Mouse (Mus musculus) embryo, embryonic 10 days (tissue): ENCODE results near the gene Rassf3.
A peak's percentile ranks its signal among the peaks of the same experiment; 100 is the strongest.

Source experiments
- DNase-seq: peaks from one replicate; pipeline ENCODE4 v3.0.0-alpha.2; 2015; ENCODE audit warnings: low spot score

Rassf3 gene

DNA sequence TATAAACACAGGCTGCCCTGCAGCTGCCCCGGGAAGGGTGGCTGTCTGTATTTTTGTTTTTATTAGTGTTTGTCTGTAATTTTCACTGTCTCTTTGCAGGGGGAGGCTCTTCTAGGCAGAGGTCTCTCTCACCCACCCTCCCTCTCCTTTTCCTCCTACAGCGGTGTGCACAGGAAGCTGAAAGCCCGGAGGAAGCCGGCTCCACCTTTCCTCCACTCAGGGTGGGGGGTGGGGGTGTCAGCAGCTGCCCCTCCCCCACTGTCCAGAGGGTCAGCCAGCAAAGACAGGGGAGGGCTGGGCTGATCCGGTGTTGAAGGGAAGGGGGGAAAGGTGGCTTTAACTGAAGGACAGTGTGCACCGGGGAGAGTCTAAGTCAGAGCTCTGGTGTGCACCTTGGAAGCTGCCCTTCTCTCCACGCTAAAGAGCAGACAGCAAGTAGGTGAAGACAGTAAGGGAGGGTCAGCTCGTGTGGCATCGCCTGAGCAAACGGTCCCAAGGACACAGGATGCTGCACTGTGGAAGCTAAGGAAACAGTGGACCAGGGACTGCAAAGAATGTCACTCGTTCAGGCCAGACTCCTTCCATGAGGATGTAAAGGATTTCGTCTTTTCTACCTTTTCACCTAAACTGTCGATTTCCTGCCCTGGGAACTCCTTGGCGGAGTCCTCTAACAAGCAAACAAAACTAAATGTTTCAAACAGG lies 46.0 kb downstream of the Rassf3 start:
- DNase-seq = peak; percentile 45

DNA sequence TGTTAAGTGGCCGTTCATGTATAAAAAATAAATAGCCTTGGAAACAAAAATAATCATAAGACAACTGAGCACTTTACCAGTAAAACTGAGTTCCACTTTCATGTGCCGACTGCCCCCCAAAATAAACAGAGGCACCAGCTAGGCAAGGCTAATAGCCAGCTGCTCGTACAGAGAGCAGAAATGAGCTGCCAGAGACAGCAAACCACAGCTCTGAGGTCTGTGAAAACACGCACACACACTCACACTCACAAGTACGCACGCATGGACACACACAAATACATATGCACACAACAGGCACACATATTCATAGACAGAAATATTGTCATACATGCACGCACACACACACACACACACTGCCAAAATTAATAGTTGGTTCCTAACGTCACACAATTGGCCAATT lies 46.6 kb downstream of the Rassf3 start:
- no peak for DNase-seq

DNA sequence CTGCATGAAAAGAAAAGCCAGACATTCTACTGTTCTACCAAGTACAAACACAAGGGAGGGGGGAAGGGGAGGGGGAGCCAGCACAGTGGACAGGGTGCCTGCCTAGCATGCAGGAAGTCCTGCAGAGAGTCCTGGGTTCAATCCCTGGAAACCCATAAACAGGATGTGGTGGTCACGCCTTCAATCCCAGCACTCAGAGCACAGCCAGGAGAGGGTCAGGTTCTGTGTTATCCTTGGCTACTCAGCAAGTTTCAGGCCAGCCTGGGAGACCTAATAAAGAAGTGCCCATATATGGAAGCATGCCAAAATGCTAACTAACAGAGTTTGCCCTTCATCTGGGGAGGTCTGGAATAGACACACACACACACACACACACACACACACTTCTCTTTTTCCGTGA lies 47.1 kb downstream of the Rassf3 start:
- DNase-seq = peak; percentile 70

DNA sequence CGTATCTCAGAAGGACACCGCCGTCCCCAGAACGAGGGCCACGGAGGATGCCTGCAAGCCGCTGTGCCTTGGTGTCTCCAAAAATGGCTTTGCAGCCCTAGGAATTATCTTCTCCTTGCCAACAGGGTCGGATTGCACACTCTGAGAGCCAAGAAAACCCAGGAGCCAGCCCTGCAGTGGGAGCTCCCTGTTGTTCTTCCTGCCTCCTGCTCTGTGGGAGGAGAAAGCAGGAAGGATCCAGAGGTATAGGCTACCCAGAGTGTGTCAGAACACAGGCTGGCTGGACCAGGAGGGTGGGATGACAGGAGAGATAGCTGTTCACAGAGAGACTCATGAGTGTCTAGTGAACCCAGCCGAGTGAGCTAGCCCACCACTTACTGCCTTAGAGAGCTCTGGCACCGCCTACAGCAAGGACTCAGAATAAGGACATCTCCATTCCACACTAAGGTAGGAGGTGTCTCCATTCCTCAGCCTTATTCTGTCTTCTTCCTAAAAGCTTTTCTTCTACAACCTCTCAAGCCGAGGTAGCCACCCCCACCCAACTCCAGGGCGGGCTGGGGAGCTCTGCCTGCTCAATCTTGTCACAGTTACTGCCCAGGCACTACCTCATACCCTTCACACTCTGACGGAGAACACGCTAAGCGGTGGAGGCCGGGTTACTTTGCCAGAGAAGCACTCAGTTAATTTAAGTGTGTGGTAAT lies 48.0 kb downstream of the Rassf3 start:
- no peak for DNase-seq

DNA sequence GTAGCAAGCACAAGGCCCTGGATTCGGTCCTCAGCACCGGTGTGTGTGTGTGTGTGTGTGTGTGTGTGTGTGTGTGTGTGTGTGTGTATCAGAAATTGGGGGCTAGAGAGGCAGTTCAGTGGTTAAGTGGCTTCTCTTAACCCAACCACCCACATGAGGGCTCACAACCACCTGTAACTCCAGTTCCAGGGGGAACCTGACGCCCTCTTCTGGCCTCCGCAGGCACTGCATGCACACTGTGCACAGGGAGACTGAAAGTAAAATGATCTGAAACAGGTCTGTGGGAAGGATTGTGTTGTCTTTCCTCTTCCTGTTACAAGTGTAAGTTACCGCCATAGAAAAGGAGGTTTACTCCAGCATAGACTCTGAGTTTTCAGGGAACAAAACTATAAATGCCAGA lies 49.0 kb downstream of the Rassf3 start:
- DNase-seq = peak; percentile 43

DNA sequence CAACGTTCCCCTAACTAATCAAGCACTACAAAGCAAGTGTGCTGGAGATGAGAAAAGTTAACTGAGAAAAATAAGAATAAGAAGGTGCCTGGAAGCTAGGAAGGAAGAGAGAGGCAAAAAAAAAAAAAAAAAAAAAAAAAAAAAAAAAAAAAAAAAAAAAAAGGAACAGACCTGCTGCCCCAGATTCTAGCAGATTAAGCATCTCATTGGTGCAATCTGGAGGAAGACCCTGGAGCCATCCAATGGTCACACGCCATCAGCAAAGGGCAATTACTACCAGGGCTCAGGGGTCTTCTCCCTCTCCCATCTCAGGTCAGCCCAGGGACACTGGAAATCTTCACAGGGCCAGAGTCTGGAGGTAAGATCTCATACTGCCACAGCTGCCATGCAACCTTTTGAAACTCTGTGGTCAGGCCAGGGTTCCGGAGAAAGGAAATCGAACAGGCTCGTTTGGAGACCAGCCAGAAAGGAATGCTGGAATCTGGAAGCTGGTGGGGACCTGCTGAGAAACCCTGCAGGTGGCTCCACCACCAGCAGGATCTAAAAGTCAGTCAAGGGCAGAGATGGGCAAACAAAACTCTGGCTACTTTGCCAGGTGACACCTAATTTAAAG lies 49.6 kb downstream of the Rassf3 start:
- DNase-seq = no peak

DNA sequence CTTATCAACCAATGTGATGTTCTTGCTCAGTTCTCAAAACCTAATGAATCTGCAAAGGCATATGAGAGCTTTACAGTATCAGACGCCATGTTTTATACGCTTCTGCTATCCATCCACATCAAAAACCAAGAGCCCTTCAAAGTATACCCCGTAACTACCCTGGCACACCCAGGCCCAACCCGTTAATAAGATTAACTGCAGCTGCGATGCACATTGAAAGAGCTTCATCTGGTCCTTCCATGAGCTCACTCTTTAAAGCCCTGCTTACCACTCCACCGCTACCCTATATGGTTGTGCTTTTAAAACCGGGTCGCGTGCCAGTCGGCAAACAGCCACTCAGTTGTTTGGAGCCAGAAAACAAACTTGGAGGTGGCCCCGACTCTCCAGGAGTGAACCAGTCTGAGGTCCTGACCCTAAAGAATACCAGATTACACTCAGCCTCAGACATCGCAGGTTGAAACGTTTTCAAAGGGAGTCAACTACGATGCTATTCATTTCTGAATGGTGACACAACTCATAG lies 50.6 kb downstream of the Rassf3 start:
- no peak for DNase-seq

DNA sequence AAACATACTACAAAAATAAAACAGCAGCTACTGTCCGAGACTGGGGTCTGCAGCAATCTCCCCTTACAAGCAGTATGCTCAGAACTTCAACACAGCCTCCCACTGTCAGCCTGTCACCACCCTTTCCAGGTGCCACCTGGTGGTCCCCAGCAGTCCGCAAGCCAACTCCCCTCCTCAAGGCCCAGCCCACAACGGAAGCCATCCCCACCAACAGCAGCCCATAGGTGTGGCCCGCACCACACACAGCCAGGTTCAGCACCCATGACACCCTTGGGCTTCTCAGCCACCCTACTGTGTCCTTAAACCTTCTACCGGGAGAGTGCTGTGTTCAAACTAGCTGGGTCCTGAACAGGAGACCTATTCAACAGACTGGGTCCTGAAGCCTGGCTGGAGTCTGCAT lies 51.1 kb downstream of the Rassf3 start:
- no peak for DNase-seq

DNA sequence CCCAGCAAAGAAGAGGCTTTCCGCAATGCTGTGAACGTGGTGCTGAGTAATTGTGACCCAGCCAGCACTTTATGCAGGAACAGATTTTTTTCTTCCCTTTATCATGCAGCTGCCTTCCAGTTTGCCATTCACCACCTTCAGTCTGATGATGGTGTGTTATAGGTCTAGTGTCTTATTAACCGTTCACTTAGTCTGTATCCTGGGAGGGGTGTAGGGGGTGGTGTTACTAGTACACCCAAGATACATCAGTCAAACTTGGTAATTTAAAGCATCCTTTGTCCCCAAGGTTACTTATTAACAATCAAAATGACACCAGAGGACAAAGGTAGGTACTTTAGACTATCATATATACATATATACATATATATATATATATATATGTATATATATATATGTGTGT lies 51.7 kb downstream of the Rassf3 start:
- no peak for DNase-seq

DNA sequence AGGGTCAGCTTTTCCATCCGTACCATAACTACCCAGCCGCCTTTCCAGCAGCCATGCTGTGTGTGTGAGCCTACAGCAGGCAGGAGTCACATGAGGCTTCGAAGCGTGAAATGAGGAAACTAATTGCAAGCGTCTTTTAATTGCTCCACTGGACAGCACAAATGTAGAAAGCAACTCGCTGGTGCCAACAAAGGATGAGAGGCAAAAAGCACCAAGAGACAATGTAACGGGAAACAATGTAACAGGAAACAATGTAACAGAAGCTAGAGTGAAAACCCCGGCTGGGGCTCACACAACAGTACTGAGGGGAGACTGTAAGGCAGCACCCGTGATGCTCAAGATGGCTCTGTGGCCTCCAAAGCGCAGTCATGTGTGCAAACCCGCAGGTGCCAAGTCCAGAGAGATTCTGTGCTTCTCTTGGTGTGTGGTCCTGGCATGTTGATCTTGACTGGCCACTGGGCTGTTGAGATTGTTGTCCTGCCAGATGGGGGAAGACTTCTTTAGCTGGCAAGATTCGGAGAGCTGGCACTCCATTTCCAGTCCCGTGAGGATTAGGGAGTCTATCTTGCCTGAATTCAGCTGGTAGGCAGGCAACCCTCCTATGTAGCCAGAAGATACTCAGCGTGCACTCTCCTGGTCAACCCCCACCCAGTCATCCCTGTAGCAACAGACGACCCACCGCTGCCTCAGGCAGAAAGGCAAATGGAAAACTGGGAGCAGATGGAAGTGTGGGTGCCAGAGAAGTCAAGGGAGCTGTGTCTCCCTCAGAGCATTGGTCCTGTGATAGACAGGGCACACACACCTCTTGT lies 52.4 kb downstream of the Rassf3 start:
- no peak for DNase-seq

DNA sequence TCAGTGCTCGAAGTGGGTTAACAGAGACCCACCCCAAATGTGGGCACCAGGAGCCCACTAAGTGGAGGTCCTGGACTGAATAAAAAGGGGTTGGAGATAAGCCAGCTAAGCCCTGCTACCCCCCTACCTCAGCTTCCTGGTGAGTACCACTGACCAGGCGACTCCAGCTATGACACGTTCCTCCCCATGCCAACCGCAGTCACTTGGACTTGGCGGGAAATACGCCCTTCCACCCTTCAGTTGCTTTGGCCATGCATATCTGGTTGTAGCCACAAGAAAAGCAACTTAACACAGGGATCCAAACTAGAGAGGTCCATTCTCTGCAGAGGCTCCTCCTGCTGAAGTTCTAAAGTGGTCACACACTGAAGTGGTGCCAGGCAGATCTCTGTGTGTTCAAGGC lies 53.9 kb downstream of the Rassf3 start:
- DNase-seq = no peak

DNA sequence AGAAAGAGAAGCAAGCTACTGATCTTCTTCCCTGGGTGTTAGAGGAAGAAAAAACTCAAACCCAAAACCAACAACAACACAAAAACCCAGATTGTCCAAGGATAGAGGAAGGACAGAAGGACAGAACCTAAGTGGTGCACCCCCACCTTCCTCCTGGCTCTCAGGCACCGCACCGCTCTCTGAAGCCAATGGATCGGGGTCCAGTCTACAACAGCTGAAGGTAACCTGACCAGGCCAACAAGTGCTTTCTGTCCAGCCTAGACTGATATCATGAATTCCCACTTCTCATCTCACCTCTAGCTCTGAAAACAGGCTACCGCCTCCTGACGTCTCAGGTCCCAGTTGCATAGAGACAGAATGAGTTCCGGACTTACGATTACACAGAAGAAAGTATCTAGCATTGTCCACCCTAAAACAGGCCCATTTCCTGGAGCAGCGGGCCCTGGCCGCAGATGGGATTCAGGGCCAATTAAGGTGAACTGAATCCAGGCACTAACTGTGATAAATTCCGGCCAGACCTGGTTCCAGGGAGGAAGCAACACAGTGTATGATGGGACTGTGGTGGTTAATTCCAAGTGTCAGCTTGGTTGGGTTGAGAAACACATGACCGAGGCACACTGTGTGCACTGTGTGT lies 54.4 kb downstream of the Rassf3 start:
- no peak for DNase-seq

DNA sequence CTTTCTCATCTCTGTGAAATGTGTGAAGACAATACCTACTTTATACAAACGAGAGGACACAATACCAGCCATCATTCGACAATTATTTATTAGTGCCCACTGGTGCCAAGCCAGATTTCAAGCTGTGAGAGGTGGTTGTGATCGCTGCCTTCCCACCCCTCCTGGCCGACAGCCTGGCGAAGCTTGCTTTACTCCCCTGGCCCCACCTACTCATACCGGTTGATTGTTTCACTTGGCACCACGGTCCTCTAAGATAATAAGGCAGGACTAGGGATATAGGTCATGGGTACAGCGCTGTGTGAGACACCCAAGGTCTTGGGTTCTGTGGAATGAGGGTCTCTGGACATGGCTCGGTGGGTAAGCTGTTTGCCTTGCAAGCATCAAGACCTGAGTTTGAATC lies 55.1 kb downstream of the Rassf3 start:
- DNase-seq = no peak

DNA sequence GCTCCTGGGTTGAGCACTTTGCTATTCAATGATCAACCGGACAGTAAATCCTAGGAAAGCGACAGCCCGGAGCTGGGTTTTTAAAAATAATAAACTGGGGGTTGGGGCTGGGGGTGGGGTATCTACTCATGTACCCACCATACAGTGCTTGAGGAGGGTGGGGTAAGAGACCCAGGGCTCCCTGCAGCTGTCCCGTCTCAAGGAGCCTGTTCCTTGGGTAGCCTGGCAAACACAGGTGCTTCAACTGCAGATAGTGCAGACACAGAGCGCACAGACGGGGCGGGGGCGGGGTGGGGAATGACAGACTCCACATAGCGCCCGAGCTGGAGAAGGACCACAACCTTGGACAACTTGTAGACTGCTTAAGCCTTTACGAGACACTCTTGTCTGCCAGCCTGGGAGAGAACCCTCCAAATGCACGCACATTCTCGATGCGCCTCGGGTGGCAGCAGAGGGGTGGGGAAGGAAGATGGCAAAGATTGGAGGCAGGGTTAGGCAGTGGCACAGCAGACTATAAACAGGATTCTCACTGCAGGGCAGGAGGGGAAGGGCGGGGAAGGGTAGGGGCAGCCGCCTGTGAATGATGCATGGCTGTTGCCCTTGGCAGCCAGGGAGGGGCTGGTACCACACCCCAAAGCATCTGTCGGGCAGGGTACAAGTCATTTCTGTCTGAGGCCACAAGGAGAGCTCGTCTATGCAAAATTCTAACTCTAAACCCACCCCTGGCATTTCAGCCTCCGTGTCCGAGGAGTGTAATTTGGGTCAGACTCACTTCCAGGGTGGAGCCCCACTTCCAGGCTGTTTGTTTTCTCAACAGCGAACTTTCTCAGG lies 56.3 kb downstream of the Rassf3 start:
- no peak for DNase-seq

DNA sequence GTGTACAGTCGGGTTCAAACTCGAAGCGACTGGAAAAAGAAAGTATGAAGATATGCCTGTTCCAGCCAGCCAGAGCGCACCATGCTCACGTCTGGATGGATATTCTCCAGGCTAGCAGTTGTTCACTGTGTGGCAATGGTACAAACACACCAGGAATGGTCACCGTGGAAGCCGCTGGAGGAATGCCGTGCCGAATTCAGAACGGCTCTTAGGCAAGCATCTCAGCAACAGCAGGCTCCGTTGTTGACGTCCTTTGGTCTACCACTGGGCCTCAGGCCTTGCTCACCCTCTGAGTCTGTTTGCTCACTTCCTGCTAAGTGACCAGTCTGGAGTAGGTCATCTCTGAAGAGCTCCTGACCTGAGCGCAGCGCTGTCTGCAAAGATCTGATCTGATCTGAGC lies 57.3 kb downstream of the Rassf3 start:
- DNase-seq = no peak

DNA sequence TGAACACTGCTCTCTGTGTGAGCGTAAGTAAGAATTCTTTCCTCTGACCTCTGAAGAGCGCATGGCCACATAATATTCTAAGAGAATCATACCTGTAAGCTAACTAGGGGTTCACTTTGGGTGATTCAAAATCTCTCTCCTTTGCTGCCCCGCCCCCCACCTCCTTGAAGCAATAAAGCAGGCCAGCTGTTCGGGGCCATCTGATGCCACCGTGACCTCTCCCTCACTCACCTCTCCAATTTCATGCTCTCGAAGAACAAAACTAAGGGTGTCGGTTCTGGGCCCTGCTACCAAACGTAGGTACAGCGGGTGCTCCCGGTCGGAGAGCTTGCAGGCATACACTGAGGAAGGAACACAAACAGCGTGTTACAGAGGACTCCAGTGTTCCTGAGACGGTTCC lies 62.0 kb downstream of the Rassf3 start:
- no peak for DNase-seq

DNA sequence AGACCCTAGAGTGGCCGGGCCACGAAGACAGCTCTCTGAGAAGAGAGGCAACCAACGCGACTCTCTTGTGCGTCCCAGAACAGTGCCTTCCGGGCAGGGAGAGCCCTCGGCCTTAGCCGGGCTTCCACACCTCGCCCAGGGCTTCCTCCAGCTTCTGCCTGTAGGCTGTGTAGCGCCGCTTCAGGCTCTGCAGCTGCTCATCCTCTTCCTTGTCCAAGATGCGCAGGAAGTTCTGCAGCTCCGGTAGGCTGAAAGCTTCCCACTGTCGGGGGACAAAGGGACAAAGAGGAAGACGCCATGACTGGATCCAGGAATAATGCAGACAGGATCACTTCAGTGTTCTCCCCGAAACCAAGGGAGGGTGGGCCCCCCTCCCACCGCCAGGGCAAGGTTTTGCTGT lies 63.3 kb downstream of the Rassf3 start:
- DNase-seq = no peak

DNA sequence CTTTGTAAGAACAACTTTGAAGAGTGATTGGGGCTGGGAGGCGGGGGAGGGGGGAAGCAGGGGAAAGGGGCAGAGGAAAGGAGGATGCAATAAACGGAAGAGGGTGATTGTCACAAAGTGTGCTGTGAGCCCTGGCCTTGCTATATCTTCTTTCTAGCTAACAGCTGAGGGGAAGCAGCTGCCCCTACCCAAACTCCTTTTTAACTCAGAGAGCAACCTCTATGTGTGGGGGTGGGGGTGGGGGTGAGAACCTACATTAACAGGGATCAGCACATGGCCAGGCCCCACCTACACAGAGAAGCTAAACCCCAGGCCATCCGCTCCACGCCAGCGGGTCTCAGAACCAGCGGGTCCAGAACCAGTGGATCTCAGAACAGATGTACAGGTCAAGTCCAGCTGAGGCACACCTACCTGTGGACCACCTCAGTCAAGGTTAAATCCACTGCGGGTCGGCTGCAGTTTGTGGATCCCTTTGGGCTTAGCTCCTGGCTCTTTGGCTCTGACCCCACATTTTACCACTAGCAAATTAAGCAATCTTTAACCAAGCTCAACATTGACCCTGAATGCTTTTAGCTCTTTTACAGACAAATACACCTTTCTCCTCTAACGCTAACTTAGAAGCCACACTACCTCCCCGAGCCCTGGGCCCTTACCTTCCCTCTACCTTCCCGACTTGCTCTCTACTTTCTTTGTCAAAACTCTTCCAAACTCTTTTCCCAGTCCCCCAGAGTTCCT lies 64.3 kb downstream of the Rassf3 start:
- no peak for DNase-seq

DNA sequence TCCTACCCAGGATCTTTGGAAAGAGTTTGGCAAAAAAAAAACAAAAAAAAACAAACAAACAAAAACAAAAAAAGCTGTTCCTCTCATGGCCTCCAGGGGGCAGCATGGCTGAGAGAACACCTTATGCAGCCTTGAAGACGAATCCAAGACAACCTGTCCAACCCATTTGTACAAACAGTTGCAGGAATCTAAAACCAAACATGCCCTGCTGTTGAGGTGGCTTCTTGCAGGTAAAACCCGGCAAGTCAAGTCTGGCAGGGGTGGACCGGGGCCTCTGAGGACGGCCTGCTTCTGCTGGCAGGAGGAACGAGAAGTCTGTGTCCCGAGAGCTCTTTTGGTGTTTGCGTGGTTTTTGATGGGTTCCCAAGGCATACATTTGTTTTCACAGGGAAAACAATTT lies 66.4 kb downstream of the Rassf3 start:
- DNase-seq = peak; percentile 68

DNA sequence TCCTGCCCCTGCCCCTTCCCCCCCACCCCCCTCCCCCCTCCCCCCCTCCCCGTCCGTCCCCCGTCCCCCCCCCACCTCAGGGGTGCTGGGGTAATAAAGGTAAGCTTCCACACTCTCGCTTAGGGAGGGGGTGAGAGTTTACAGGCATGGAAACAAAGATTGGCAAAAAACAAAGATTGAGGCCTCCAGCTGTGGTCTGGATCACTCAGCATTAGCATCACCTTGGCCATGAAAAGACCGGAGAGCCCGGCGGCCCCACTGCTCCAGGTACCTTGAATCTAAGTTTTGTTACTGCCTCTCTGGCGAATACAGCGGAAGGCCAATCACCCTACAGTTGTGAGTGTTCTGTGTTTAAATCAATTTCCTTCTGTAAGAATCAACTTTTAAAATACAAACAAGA lies 72.2 kb downstream of the Rassf3 start:
- DNase-seq = no peak
